Mouse (Mus musculus): Measurements from ENCODE around the gene 1700088E04Rik. TPM values are rescaled to one million over a fixed set of nuclear protein-coding genes. Genes with fewer than 3 reads are reported as not detected.
A peak's percentile ranks its signal among the peaks of the same experiment; 100 is the strongest.

1700088E04Rik gene
- polyA plus RNA-seq, 1 experiment, result 1.2 TPM

GRCm38 (mm10) chr15:79133191-79133661 is 7.8 kb downstream of the 1700088E04Rik start:
- H3K27me3 ChIP-seq (ENCODE audit: control insufficient read depth, insufficient read depth, low read length), result no peaks in the 10 kb centered on the region
- H3K36me3 ChIP-seq (ENCODE audit: control insufficient read depth, insufficient read depth, low read length), result peaks cover 46% of the 10 kb centered on the region
- H3K27ac ChIP-seq (ENCODE audit: insufficient read depth, low read depth, low read length), result no peak overlapping the region
- no peaks in the 10 kb centered on the region for H3K4me1 ChIP-seq (ENCODE audit: control insufficient read depth, insufficient read depth, insufficient read length, low read length)
- no peak overlapping the region for H3K4me3 ChIP-seq (ENCODE audit: low read depth, low read length)
- WGBS, result 82% methylated on average over 6 of the region's 6 CpGs
- no peak for TF ChIP-seq CTCF (IDR thresholded peaks at IDR 0.05; ENCODE audit: extremely low read depth, insufficient read length, insufficient replicate concordance, low read depth, low read length)
- TF ChIP-seq POLR2A (IDR thresholded peaks at IDR 0.05; ENCODE audit: low read depth, low read length), result no peak

- H3K4me1 ChIP-seq (ENCODE audit: control insufficient read depth, insufficient read depth, insufficient read length, low read length), result no peaks in the 10 kb centered on the region
- 60% methylated on average over 7 of the region's 7 CpGs for WGBS
- H3K4me3 ChIP-seq (ENCODE audit: low read depth, low read length), result no peak overlapping the region
- H3K27me3 ChIP-seq (ENCODE audit: control insufficient read depth, insufficient read depth, low read length), result no peaks in the 10 kb centered on the region
- peaks cover 62% of the 10 kb centered on the region for H3K36me3 ChIP-seq (ENCODE audit: control insufficient read depth, insufficient read depth, low read length)
- H3K27ac ChIP-seq (ENCODE audit: insufficient read depth, low read depth, low read length), result no peak overlapping the region
- TF ChIP-seq POLR2A (IDR thresholded peaks at IDR 0.05; ENCODE audit: low read depth, low read length), result no peak
- TF ChIP-seq CTCF (IDR thresholded peaks at IDR 0.05; ENCODE audit: extremely low read depth, insufficient read length, insufficient replicate concordance, low read depth, low read length), result no peak
These were observed 9.6 kb downstream of the 1700088E04Rik start for GRCm38 (mm10) chr15:79131442-79131841.

DNA sequence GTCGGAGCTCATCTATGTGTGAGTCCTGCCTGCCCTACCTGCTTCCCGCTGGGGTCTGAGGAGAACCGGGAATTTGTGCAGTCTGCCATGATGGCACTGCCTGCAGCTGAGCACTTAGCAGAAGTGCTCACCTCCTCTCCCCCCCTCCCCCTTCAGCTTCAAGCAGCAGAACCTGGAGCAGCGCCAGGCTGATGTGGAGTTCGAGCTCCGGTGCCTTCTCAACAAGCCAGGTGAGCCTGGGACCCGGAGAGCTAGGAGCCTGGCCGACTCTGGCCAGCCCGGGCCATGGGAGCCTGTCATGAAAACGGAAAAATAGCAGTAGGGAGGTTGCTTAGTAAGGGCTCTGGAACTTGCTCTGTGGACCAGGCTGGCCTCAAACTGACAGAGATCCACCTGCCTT is 10.3 kb downstream of the 1700088E04Rik start:
- peaks cover 68% of the 10 kb centered on the region for H3K36me3 ChIP-seq (ENCODE audit: control insufficient read depth, insufficient read depth, low read length)
- TF ChIP-seq POLR2A (IDR thresholded peaks at IDR 0.05; ENCODE audit: low read depth, low read length), result no peak
- TF ChIP-seq CTCF (IDR thresholded peaks at IDR 0.05; ENCODE audit: extremely low read depth, insufficient read length, insufficient replicate concordance, low read depth, low read length), result no peak

DNA sequence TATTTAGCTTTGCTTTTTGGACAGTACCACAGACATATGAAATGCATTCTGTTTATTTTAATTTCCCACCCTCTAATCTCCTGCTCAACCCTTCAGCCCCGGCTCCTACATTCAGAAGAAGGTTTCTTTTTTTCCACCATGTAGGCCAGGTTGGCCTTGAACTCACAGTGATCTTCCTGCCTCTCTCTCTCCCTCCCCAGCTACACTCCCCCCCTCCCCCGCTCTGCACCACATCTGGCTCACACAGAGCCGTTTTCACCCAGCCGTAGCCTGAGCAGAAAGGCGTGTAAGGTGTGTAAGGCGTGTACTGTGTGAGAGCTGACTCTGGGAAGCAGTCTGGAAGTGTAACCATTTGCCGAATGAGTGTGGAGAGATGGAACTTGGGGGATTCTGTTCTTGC is 11.7 kb downstream of the 1700088E04Rik start:
- WGBS, result 75% methylated on average over 7 of the region's 7 CpGs
- TF ChIP-seq CTCF (IDR thresholded peaks at IDR 0.05; ENCODE audit: extremely low read depth, insufficient read length, insufficient replicate concordance, low read depth, low read length) (no peak), POLR2A (IDR thresholded peaks at IDR 0.05; ENCODE audit: low read depth, low read length) (no peak)

More for the DNA sequence above, 10.3 kb downstream of the 1700088E04Rik start:
- no peak overlapping the region for H3K27ac ChIP-seq (ENCODE audit: insufficient read depth, low read depth, low read length)
- no peaks in the 10 kb centered on the region for H3K27me3 ChIP-seq (ENCODE audit: control insufficient read depth, insufficient read depth, low read length)
- H3K4me3 ChIP-seq (ENCODE audit: low read depth, low read length), result no peak overlapping the region
- no peaks in the 10 kb centered on the region for H3K4me1 ChIP-seq (ENCODE audit: control insufficient read depth, insufficient read depth, insufficient read length, low read length)
- 70% methylated on average over 10 of the region's 10 CpGs for WGBS

GRCm38 (mm10) chr15:79128208-79128607 is 12.8 kb downstream of the 1700088E04Rik start:
- 97% methylated on average over 5 of the region's 5 CpGs for WGBS
- H3K4me3 ChIP-seq (ENCODE audit: low read depth, low read length), result no peak overlapping the region
- H3K36me3 ChIP-seq (ENCODE audit: control insufficient read depth, insufficient read depth, low read length), result peaks cover 83% of the 10 kb centered on the region
- H3K4me1 ChIP-seq (ENCODE audit: control insufficient read depth, insufficient read depth, insufficient read length, low read length), result no peaks in the 10 kb centered on the region
- TF ChIP-seq POLR2A (IDR thresholded peaks at IDR 0.05; ENCODE audit: low read depth, low read length) (no peak), CTCF (IDR thresholded peaks at IDR 0.05; ENCODE audit: extremely low read depth, insufficient read length, insufficient replicate concordance, low read depth, low read length) (peak; percentile 55; the same call in 1 of the 2 replicates)
- H3K27ac ChIP-seq (ENCODE audit: insufficient read depth, low read depth, low read length), result no peak overlapping the region
- H3K27me3 ChIP-seq (ENCODE audit: control insufficient read depth, insufficient read depth, low read length), result no peaks in the 10 kb centered on the region

More for the DNA sequence above, 11.7 kb downstream of the 1700088E04Rik start:
- Histone ChIP-seq H3K4me1 (ENCODE audit: control insufficient read depth, insufficient read depth, insufficient read length, low read length) (no peaks in the 10 kb centered on the region), H3K4me3 (ENCODE audit: low read depth, low read length) (no peak overlapping the region), H3K27me3 (ENCODE audit: control insufficient read depth, insufficient read depth, low read length) (no peaks in the 10 kb centered on the region), H3K27ac (ENCODE audit: insufficient read depth, low read depth, low read length) (no peak overlapping the region), H3K36me3 (ENCODE audit: control insufficient read depth, insufficient read depth, low read length) (peaks cover 80% of the 10 kb centered on the region)

DNA sequence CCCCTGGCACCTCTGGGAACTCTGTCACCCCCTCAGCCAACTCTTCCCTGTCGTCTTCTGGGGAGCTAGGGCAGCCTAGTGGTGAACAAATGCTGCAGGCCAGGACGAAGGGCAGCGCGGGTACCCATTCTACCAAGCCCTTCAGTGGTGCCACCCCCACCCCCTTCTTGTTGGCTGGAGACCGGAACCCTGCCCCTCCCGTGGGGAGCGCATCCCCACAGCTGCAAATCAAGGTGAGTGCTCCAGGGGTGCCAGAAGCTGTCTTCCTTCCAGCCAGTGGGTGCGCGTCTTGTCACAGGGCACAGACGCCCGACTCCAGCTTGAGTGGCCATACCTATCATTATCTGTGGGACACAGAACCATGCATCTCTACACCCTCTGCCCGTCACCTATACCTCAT is 14.0 kb downstream of the 1700088E04Rik start:
- no peaks in the 10 kb centered on the region for H3K27me3 ChIP-seq (ENCODE audit: control insufficient read depth, insufficient read depth, low read length)
- no peaks in the 10 kb centered on the region for H3K4me1 ChIP-seq (ENCODE audit: control insufficient read depth, insufficient read depth, insufficient read length, low read length)
- H3K27ac ChIP-seq (ENCODE audit: insufficient read depth, low read depth, low read length), result no peak overlapping the region
- H3K36me3 ChIP-seq (ENCODE audit: control insufficient read depth, insufficient read depth, low read length), result peaks cover 81% of the 10 kb centered on the region
- WGBS, result 92% methylated on average over 12 of the region's 12 CpGs
- H3K4me3 ChIP-seq (ENCODE audit: low read depth, low read length), result no peak overlapping the region
- TF ChIP-seq CTCF (IDR thresholded peaks at IDR 0.05; ENCODE audit: extremely low read depth, insufficient read length, insufficient replicate concordance, low read depth, low read length), result no peak
- TF ChIP-seq POLR2A (IDR thresholded peaks at IDR 0.05; ENCODE audit: low read depth, low read length), result no peak

- Histone ChIP-seq H3K4me3 (ENCODE audit: low read depth, low read length) (no peak overlapping the region), H3K27me3 (ENCODE audit: control insufficient read depth, insufficient read depth, low read length) (no peaks in the 10 kb centered on the region), H3K4me1 (ENCODE audit: control insufficient read depth, insufficient read depth, insufficient read length, low read length) (no peaks in the 10 kb centered on the region), H3K27ac (ENCODE audit: insufficient read depth, low read depth, low read length) (no peak overlapping the region), H3K36me3 (ENCODE audit: control insufficient read depth, insufficient read depth, low read length) (peaks cover 76% of the 10 kb centered on the region)
- TF ChIP-seq POLR2A (IDR thresholded peaks at IDR 0.05; ENCODE audit: low read depth, low read length) (no peak), CTCF (IDR thresholded peaks at IDR 0.05; ENCODE audit: extremely low read depth, insufficient read length, insufficient replicate concordance, low read depth, low read length) (peak; percentile 63; the same call in 1 of the 2 replicates)
- WGBS, result 73% methylated on average over 13 of the region's 13 CpGs
These were observed 14.7 kb downstream of the 1700088E04Rik start for GRCm38 (mm10) chr15:79126217-79126932.

Data from small intestine, adult 2 months (tissue).